Mouse (Mus musculus) telencephalon, adult 2 months (tissue): ENCODE measurements around the gene Trpc4ap.

Source experiments
- DNase-seq: peaks from one replicate; pipeline ENCODE4 v3.0.0-alpha.2; 2011; ENCODE audit warnings: low read depth, low spot score

The Trpc4ap gene

GRCm38 (mm10) chr2:155694564-155694963 is 2.4 kb upstream of the Trpc4ap start:
- no peak for DNase-seq

DNA sequence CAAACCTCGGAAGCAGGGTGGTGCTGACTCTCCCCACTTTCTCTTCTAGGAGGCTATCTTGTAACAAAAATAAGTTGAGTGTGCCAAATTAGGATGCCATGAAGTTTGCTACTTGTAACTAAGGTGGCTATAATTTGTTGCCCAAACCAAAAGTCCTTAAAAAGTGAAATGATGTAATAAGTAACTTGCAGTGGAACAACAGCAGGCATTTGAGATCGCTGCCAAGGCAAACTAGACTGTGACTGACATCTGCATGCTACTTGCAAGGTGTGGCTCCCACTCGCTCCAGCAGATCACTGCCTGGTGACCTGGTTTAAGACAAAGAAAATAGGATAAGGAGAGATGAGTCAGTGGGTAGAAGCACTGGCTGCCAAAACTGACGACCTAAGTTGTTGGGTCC is 952 bp upstream of the Trpc4ap start:
- no peak for DNase-seq

GRCm38 (mm10) chr2:155691336-155691722 is 855 bp downstream of the Trpc4ap start:
- DNase-seq: no peak

DNA sequence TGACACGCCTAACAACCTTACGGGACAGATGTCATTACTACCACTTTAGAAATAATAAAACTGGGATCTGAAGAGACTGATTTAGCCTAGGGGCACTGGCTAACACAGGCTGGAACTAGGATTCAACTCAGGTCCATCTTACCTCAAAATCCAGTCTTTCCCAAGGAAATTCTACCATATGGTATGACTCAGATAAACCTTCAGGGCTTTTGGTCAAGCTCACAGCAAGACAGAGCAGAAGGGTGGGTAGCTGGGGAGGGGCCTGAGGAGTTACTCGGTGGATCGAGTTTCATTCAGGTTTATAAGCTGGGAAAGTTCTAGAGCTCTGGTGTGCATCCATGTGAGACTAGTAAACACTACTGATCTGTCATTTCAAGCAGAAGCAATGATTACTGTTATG is 3.0 kb downstream of the Trpc4ap start:
- no peak for DNase-seq

DNA sequence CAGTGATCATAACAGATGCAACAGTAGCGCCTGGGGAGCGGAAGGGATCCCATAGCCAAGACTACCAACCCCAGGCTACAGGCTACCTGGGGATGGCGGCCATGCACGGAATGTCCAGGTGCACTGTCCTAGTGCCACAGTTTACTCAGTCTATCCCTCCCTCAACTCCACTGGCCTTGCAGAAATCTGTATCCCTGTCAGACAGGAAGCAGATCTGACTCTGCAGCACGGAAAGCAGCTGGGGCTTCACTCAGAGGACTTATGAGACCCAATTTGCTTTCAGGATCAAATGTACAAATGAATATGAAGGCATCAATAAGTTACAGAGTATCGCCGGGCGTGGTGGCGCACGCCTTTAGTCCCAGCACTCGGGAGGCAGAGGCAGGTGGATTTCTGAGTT is 4.4 kb downstream of the Trpc4ap start:
- DNase-seq: no peak

- no peak for DNase-seq
These were observed 5.6 kb downstream of the Trpc4ap start for GRCm38 (mm10) chr2:155686572-155686971.

DNA sequence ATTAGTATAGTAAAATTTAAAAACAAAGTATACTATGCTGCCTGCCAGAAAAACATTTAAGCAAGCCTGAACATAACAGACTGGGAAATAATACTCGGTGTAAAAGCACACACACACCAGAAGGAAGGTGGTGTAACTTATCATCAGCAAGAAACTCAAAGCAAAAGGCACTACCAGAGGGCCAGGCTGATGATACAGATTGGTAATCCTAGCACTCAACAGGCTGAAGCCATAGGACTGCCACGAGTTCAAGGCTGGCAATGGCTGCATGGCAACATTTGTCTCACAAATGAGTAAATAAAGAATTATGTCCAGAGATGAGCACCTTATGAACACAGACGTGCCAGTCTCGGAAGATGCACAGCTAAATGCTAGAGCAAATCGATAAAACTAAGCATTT is 8.4 kb downstream of the Trpc4ap start:
- DNase-seq: no peak

DNA sequence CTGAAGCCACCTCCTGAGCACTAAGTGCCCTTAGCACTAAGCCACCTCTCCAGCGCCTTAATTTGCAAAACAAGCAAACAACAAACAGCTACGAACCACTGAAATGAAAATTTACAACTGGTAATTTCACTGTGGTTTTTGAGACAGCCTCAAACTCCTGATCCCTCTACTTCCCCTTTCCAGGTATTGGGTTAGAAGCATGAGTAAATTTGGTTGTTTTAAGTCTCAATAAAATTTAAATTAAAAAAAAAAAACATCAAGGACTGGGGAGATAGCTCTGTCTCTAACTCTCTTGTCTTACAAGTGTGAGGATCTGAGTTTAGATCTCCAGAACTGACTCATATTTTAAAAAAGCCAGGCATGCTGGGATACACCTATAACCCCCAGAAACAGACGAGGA is 9.0 kb downstream of the Trpc4ap start:
- no peak for DNase-seq

DNA sequence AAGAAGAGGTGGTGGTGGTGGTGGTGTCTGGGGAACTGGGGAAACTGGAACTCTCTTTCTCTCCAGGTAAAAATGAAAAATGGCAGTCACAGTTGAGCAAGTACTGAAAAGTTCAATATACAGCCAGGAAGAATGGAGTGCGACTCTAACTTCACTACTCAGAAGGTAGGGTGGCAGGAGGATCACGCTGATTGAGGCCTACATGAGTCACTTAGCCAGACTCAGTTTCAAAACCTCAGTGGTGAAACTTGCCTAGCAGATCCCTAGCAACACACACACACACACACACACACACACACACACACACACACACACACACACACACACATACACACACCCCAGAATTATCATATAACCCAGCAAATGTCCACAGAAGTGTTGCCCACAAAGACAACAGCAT is 10.3 kb downstream of the Trpc4ap start:
- no peak for DNase-seq

DNA sequence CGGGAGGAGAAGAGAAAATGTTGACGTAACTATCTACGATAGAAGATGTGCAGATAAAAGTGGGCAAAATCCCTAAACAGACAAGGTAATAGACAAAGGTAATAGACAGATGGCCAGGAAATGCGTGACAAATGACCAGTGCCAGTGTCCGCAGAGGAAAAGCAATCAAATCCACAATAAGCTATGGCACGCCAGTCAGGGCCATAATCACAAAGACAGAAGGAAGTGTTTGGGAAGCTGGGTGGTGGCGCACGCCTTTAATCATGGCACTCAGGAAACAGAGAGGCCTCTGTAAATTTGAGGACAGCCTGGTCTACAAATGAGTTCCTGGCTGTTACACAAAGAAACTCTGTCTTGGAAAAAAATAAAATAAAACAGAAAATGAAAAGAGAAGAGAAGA is 11.0 kb downstream of the Trpc4ap start:
- DNase-seq: no peak

GRCm38 (mm10) chr2:155680591-155680990 is 11.6 kb downstream of the Trpc4ap start:
- no peak for DNase-seq

DNA sequence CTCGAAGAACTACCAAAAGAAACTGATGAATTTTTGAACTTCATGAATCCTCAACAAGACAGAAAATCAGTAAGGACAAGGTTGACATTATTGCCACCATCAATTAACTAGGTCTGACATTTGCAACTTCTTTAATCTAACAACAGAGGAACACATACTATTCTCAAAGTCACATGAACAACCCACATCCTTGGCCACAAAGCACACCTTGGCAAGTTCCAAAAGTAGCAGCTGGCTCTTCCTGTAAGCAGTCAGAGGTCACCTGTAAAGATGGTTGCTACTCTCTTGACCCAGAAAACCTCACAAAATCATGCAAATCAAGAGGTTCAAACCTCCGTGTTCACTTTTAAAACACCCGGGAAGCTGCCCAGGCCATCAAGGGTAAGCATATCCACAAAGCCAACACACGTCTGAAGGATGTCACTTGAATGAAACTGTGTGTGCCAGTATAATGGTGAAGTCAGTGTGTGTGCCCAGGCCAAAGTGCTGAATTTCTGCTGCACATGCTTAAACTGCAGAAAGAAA is 12.5 kb downstream of the Trpc4ap start:
- DNase-seq: no peak

GRCm38 (mm10) chr2:155675118-155675517 is 17.1 kb downstream of the Trpc4ap start:
- no peak for DNase-seq

- DNase-seq: peak; percentile 22
These were observed 18.6 kb downstream of the Trpc4ap start for GRCm38 (mm10) chr2:155673546-155673945.

DNA sequence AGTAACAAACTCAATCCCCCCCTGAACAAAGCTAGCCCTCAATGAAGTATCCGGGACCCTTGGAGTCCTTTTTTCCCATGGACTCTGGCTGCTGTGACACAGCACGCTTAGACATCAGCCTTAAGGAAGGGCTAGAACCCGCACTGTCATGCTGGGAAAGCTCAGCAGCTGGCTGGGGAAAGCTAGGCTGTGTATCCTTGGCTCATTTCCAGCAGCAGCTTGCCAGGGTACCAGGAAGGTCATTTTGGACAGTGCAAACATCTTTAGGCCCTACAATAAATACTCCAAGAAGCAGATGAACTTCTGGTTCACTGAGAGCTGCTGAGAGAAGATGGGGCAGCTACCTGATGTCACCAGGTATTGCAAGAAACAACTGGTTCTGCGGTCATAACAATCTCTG is 20.9 kb downstream of the Trpc4ap start:
- DNase-seq: no peak

- no peak for DNase-seq
These were observed 23.7 kb downstream of the Trpc4ap start for GRCm38 (mm10) chr2:155668461-155668860.

- DNase-seq: no peak
These were observed 24.3 kb downstream of the Trpc4ap start for GRCm38 (mm10) chr2:155667881-155668280.

DNA sequence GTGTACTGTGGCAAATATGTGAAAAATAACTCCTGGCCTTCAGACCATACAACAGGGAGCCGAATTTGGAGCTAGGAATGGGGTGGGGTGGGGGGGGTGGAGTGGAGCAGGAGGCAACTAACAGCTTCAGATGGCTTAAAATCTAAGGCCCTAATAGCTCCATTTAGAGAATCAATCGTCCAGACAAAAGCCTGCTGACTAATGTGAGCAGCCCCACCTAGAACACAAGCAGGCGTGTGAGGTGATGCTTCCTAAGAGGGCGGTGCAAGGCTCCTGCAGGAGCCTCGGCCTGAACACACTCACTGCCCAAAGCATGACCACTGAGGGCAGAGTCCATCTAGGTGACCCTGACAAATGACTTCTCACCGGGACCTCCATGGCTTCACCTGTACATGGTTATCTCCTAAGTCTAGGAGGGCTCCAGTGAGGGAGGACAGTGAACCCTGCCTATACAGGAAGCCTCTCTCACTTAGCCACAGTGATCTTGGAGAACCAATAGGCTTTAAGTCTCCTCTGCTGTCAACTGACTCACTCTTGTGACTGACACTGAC is 28.2 kb downstream of the Trpc4ap start:
- DNase-seq: no peak

GRCm38 (mm10) chr2:155663097-155663496 is 29.1 kb downstream of the Trpc4ap start:
- DNase-seq: peak; percentile 73

GRCm38 (mm10) chr2:155662390-155662789 is 29.8 kb downstream of the Trpc4ap start:
- peak; percentile 70 for DNase-seq

GRCm38 (mm10) chr2:155655759-155656372 is 36.3 kb downstream of the Trpc4ap start:
- DNase-seq: no peak

DNA sequence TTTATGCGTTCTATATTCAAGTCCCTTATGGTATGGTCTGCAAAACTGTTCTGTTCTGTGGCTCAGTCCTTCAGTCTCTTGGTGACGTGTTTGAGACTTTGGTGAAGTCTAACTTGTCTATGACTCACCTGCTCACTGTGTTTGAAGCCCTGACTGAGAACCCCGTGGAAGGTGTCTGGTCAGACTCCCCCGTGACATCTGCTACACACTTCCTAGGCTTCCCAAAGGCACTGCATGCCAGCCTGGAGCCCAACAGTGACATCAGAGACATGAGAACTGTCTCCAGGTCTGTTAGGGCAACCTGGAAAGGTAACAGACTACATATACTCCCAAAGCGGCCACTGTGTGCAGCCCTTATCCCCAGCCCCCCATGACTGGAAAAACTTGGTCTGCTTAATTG is 39.6 kb downstream of the Trpc4ap start:
- no peak for DNase-seq

DNA sequence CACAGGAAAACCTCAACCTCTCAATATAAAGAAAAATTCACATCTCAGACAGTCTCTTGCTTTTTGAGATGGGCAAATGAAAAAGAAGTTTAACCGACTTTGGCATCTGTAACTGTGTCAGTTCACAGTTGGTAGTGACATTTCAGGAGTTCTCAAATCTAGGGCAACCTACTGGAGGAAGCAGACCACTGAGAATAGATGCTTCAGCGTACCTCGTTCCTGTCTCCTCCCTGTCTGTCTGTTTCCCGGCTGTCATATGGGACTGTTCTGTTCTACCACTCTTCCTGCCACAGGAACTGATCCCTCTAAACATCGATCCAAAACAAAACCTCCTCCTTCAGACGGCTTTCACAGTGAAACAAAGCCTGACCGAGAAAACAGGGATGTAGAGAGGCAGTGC is 46.4 kb downstream of the Trpc4ap start:
- no peak for DNase-seq
